Mouse (Mus musculus): ENCODE data around the gene Ighmbp2. TPM values are rescaled to one million over a fixed set of nuclear protein-coding genes. Genes with fewer than 3 reads are reported as not detected.

The Ighmbp2 gene
- polyA plus RNA-seq, 1 experiment from 2014 or later: 10.6 TPM

DNA sequence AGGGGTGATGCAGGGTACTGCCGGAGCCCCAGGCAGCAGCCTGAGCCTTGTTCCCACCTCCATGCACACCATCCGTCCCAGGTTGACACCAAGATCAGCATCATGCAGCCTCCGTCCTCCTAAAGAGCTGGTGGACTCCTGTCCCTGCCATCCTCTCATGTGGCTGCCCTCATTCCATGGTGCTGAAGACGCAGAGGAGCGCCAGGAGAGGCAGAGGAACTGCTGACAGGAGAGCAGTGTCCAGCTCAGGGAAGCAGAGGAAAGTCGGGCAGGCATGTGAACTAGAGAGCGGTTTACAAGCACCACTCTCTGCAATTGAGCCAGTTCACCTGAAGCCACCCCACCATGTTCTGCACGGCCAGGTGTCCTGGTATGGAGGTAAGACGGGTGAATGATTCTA is 9.5 kb downstream of the Ighmbp2 start:
- Histone ChIP-seq H3K9ac (replicated peaks) (no peak overlapping the region), H3K27me3 (replicated peaks) (no peaks in the 10 kb centered on the region), H3K4me1 (no peaks in the 10 kb centered on the region), H3K27ac (replicated peaks) (no peak overlapping the region), H3K9me3 (replicated peaks) (no peaks in the 10 kb centered on the region), H3K36me3 (peaks cover 94% of the 10 kb centered on the region), H3K4me3 (replicated peaks) (no peak overlapping the region), H3K4me2 (no peak overlapping the region)
- WGBS: 94% methylated on average over 9 of the region's 9 CpGs
- no peak for ATAC-seq (ENCODE audit: low FRiP score)

DNA sequence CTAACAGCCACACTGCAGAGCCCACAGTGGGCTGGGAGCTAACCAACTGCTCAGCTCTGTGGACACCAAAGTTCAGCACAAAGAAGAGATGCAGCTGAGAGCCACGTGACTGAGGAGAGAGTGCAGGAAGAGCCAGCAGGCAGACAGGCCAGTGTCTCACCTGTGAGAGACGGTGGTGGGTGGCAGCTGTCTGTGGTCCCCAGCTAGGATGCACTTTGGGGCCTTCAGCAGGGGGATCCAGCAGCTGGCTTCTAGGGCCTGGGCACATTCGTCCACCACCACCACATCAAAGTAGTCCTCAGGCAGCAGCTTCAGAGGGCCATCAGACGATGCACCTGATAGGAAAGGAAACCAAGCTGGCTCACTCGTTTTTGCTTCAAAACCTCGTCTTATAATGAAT is 11.5 kb downstream of the Ighmbp2 start:
- no peaks in the 10 kb centered on the region for H3K4me1 ChIP-seq
- WGBS: 93% methylated on average over 6 of the region's 6 CpGs
- H3K36me3 ChIP-seq: peaks cover 95% of the 10 kb centered on the region
- H3K9ac ChIP-seq (replicated peaks): no peak overlapping the region
- H3K9me3 ChIP-seq (replicated peaks): no peaks in the 10 kb centered on the region
- no peak for ATAC-seq (ENCODE audit: low FRiP score)
- no peak overlapping the region for H3K27ac ChIP-seq (replicated peaks)
- no peaks in the 10 kb centered on the region for H3K27me3 ChIP-seq (replicated peaks)
- no peak overlapping the region for H3K4me3 ChIP-seq (replicated peaks)
- H3K4me2 ChIP-seq: no peak overlapping the region

DNA sequence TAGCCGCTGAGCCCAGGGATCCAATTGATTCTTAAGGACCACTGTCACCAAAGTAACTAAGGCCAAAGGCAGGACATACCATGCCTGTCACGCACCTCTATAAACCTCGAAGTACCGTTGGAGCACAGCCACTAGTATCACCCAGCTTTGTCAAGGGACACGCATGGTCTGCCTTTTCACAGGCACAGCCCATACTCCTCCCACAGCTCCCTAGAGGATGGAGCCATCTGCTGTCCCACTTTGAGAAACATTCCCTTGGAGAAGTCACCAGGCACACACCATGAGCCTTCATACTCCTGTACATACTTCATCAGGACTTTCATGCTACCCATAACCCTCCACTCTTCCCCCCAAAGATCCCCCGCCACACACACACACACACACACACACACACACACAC is 13.0 kb downstream of the Ighmbp2 start:
- H3K4me2 ChIP-seq: no peak overlapping the region
- ATAC-seq (ENCODE audit: low FRiP score): no peak
- WGBS: 96% methylated on average over 6 of the region's 6 CpGs
- H3K9ac ChIP-seq (replicated peaks): no peak overlapping the region
- peaks cover 96% of the 10 kb centered on the region for H3K36me3 ChIP-seq
- no peak overlapping the region for H3K27ac ChIP-seq (replicated peaks)
- H3K4me3 ChIP-seq (replicated peaks): no peak overlapping the region
- no peaks in the 10 kb centered on the region for H3K4me1 ChIP-seq
- H3K9me3 ChIP-seq (replicated peaks): no peaks in the 10 kb centered on the region
- no peaks in the 10 kb centered on the region for H3K27me3 ChIP-seq (replicated peaks)

DNA sequence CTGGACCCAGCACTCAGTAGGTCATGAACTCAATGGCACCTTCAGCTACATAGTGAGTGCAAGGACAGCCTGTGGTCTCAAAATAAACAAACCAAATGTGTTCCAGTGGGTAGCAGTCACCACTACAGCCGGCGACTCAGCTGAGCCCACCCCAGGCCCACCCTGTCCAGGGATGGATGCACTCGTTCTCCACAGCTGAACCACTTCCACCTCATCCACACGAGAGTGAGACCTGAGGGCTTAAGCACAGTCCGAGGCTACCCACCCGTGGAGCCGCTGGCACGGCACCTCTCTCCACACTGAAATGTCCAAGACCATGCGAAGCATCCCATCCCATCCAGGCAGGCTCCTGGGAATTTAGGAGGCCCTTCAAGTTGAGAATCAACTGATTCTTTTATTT is 13.5 kb downstream of the Ighmbp2 start:
- H3K36me3 ChIP-seq: peaks cover 96% of the 10 kb centered on the region
- no peak for ATAC-seq (ENCODE audit: low FRiP score)
- 93% methylated on average over 9 of the region's 9 CpGs for WGBS

DNA sequence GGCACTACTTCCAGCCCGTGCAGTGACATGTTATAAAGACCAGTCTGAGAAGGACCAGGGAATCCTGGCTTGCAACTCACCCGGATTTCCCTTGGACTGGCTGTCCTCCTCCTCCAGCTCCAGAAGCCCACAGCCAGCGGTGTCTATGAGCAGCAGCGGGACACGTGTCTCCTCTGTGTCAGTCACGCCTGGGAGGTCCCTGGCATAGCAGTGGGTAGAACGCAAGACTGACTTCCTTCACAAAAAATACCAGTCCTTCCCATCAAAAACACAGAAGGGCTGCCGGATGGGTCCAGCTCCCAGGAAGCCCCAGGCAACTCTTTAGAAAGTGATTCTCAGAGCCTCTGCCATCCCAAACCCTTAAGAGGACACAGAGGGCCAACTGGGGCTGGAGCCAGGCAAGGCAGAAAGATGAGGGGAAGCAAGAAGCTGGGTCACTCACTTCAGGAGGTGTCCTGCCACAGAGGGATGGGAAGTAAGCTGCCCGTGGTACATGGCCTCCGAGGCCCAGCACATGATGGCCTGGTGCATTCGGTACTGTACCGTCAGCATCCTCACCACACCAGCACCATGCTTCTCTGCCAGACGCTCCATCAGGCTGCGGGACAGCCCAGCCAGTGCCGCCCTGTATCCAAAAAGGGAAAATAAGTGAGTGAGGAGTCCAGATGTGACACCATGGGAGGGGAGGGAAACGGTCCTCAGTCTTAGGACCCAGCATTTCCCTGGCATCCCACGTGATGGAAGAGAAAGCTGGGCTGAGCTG is 14.4 kb downstream of the Ighmbp2 start:
- no peaks in the 10 kb centered on the region for H3K9me3 ChIP-seq (replicated peaks)
- peaks cover 96% of the 10 kb centered on the region for H3K36me3 ChIP-seq
- no peaks in the 10 kb centered on the region for H3K27me3 ChIP-seq (replicated peaks)
- no peak overlapping the region for H3K4me2 ChIP-seq
- H3K27ac ChIP-seq (replicated peaks): no peak overlapping the region
- no peak overlapping the region for H3K9ac ChIP-seq (replicated peaks)
- H3K4me1 ChIP-seq: no peaks in the 10 kb centered on the region
- H3K4me3 ChIP-seq (replicated peaks): no peak overlapping the region
- WGBS: 96% methylated on average over 17 of the region's 17 CpGs
- no peak for ATAC-seq (ENCODE audit: low FRiP score)

More for the DNA sequence above, 13.5 kb downstream of the Ighmbp2 start:
- Histone ChIP-seq H3K4me2 (no peak overlapping the region), H3K27ac (replicated peaks) (no peak overlapping the region), H3K9ac (replicated peaks) (no peak overlapping the region), H3K27me3 (replicated peaks) (no peaks in the 10 kb centered on the region), H3K9me3 (replicated peaks) (no peaks in the 10 kb centered on the region), H3K4me1 (no peaks in the 10 kb centered on the region), H3K4me3 (replicated peaks) (no peak overlapping the region)

DNA sequence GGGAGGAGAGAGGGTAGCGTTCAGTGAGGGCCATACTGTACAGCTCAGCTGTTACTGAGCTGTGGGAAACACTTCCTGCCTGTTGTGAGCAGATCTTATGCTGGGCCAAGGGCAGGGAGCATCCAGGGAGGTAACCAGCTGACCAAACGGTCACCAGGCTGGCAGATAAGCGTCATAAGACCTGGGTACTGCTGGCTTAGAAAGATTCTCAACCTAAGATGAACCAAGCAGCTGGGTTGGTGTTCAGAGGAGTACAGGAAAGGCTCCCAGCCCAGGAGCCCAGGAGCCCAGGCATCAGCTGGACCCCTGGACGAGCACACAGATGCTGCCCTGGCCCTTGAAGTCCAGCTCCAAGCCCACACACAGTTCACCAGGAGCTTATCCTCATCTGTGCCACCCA is 15.5 kb downstream of the Ighmbp2 start:
- H3K36me3 ChIP-seq: peaks cover 88% of the 10 kb centered on the region

DNA sequence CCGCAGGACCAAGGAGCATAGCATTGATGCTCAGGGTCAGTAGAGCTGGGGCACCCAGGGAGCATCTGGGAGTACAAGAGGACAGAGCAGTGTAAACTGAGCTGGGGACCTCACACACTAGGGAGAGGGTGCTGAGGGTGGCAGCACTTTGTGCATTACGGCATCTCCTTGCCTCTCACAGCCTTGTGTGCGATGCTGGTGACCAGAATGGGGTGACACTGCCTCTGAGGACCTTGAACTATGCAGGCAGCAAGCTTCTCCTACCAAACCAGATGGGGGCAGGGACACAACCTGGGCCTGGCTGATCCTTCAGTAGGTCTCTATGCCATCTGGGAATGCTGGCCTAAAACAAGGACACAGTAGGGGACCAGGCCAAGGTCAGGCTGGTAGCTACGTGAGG is 16.1 kb downstream of the Ighmbp2 start:
- Histone ChIP-seq H3K27ac (replicated peaks) (no peak overlapping the region), H3K27me3 (replicated peaks) (no peaks in the 10 kb centered on the region), H3K9ac (replicated peaks) (no peak overlapping the region), H3K36me3 (peaks cover 88% of the 10 kb centered on the region), H3K9me3 (replicated peaks) (no peaks in the 10 kb centered on the region), H3K4me2 (no peak overlapping the region), H3K4me3 (replicated peaks) (no peak overlapping the region), H3K4me1 (no peaks in the 10 kb centered on the region)
- ATAC-seq (ENCODE audit: low FRiP score): no peak
- 93% methylated on average over 4 of the region's 4 CpGs for WGBS

More for the DNA sequence above, 15.5 kb downstream of the Ighmbp2 start:
- 93% methylated on average over 4 of the region's 4 CpGs for WGBS
- no peak overlapping the region for H3K4me3 ChIP-seq (replicated peaks)
- no peak overlapping the region for H3K9ac ChIP-seq (replicated peaks)
- H3K27me3 ChIP-seq (replicated peaks): no peaks in the 10 kb centered on the region
- no peak overlapping the region for H3K27ac ChIP-seq (replicated peaks)
- no peaks in the 10 kb centered on the region for H3K9me3 ChIP-seq (replicated peaks)
- H3K4me2 ChIP-seq: no peak overlapping the region
- ATAC-seq (ENCODE audit: low FRiP score): no peak
- H3K4me1 ChIP-seq: no peaks in the 10 kb centered on the region

DNA sequence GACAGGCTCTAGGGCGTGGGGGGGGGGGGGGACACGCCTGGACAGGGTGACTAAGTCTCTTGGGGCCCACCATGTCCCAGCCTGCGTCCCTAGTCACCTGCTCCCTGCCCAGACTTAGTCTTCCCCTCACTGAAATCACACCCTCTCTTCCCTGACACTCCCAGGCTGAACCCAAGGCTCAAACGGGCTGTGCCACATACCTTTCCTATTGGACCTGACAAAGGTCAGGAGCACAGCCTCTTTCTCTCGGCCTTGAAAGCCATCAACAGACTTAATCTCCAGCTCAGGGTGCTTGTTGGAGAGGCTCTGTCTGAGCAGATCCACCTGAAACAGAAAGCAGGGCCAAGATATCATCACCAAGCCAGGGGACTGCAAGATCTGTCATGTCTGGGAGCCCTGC is 16.7 kb downstream of the Ighmbp2 start:
- Histone ChIP-seq H3K36me3 (peaks cover 90% of the 10 kb centered on the region), H3K4me3 (replicated peaks) (no peak overlapping the region), H3K9me3 (replicated peaks) (no peaks in the 10 kb centered on the region), H3K27me3 (replicated peaks) (no peaks in the 10 kb centered on the region), H3K4me2 (no peak overlapping the region), H3K4me1 (no peaks in the 10 kb centered on the region), H3K27ac (replicated peaks) (no peak overlapping the region), H3K9ac (replicated peaks) (no peak overlapping the region)
- ATAC-seq (ENCODE audit: low FRiP score): no peak
- WGBS: 93% methylated on average over 5 of the region's 5 CpGs

DNA sequence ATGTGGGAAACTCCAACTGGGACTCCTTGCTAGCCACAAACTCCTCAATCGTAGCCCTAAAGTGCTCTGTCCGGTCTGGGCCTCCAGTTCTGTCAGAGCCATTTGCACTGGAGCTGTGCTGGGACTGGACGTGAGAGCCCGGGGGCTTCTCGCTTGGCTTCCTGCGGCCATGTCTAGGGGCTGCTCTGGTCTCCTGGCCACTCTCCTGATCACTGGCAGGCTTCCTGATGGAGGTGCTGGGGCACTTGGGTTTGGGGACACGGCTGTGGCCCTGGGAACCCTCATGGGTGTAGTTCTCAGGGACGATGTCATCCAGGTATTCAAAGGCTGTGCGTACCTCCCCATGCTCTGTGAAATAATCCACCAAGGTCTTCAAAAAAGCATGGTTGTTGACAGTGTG is 17.6 kb downstream of the Ighmbp2 start:
- Histone ChIP-seq H3K4me2 (no peak overlapping the region), H3K27ac (replicated peaks) (no peak overlapping the region), H3K4me1 (no peaks in the 10 kb centered on the region), H3K9ac (replicated peaks) (no peak overlapping the region), H3K27me3 (replicated peaks) (no peaks in the 10 kb centered on the region), H3K36me3 (peaks cover 90% of the 10 kb centered on the region), H3K9me3 (replicated peaks) (no peaks in the 10 kb centered on the region), H3K4me3 (replicated peaks) (no peak overlapping the region)
- no peak for ATAC-seq (ENCODE audit: low FRiP score)
- WGBS: 96% methylated on average over 9 of the region's 9 CpGs

DNA sequence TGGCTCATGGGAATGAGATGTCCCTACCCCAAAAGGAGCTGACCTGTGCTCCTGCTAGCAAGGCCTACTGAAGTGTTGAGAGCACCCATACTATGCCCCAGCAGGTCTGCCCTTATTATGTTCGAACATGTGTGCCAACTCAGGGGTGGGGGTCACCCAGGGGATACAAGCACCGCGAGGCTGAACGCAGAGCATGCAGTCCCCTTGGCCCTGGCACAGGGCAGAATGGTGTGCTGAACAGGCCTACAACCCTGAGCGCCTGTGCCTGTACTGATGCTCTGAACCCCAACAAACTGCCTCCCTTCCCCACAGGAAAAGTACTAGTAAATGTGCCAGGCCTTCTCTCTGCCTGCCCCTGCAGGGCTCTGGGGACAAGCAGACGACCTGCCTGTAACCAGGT is 18.5 kb downstream of the Ighmbp2 start:
- Histone ChIP-seq H3K4me3 (replicated peaks) (no peak overlapping the region), H3K27ac (replicated peaks) (no peak overlapping the region), H3K9me3 (replicated peaks) (no peaks in the 10 kb centered on the region), H3K9ac (replicated peaks) (no peak overlapping the region), H3K27me3 (replicated peaks) (no peaks in the 10 kb centered on the region), H3K4me1 (no peaks in the 10 kb centered on the region), H3K36me3 (peaks cover 90% of the 10 kb centered on the region), H3K4me2 (no peak overlapping the region)
- no peak for ATAC-seq (ENCODE audit: low FRiP score)
- 97% methylated on average over 6 of the region's 6 CpGs for WGBS

DNA sequence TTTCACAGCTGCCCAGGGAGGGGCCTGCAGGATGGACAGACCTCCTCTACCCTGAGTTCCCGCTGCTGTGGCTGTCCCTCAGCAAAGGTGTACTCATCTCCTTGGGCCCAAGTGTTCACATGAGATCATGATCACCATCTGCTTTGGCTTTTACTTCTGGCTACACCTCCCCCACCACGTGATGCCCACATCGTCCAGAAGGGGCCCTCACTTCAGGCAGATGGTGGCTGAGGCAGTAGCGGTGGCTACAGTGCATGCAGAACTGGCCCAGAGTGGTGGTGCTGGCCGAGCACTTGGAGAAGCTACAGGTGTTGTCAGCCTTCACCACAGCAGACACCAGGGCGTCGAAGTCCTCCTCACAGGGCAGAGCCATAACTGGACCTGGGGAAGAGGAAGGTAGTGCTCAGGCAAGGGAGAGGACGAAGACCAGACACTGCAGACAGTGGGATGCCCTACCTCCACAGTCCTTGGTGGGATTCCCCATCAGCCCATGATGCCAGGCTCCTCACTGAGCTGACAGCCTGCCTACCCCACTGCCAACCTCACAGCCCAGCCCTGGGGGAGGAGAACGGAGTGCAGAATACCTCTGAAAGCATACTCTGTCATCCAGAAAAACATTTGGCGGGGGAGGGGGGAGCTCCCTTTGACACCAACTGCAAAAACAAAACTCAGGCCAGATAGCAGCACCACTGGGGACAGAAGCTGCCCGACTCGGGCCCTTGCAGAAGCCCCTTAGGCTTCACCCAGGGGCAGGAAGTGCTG is 20.9 kb downstream of the Ighmbp2 start:
- Histone ChIP-seq H3K27me3 (replicated peaks) (no peaks in the 10 kb centered on the region), H3K36me3 (peaks cover 67% of the 10 kb centered on the region), H3K9me3 (replicated peaks) (no peaks in the 10 kb centered on the region), H3K4me3 (replicated peaks) (no peak overlapping the region), H3K27ac (replicated peaks) (no peak overlapping the region), H3K4me2 (no peak overlapping the region), H3K9ac (replicated peaks) (no peak overlapping the region), H3K4me1 (no peaks in the 10 kb centered on the region)
- 89% methylated on average over 12 of the region's 12 CpGs for WGBS
- no peak for ATAC-seq (ENCODE audit: low FRiP score)

DNA sequence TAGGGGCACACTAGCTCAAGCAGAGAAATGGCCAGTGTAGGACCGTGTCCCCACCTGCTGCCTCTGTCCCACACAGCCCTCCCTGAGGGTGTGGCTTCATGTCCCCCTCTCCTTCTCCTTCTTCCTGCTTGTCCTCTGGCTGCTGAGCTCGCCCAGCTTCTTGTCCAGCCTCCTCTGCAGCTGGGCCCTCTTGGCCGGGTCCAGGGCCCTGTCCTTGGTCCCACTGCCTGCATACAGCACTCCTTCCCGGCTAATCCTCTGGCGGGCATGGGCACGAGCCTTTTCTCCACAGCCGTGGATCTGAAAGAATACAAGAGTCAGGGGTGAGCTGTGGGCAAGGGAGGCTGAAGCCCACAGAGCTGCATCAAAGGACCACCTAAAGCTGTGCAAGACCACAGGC is 21.5 kb downstream of the Ighmbp2 start:
- H3K36me3 ChIP-seq: peaks cover 60% of the 10 kb centered on the region
- no peak overlapping the region for H3K27ac ChIP-seq (replicated peaks)
- no peaks in the 10 kb centered on the region for H3K9me3 ChIP-seq (replicated peaks)
- 97% methylated on average over 7 of the region's 7 CpGs for WGBS
- H3K4me3 ChIP-seq (replicated peaks): no peak overlapping the region
- no peak overlapping the region for H3K9ac ChIP-seq (replicated peaks)
- H3K4me1 ChIP-seq: no peaks in the 10 kb centered on the region
- H3K4me2 ChIP-seq: no peak overlapping the region
- ATAC-seq (ENCODE audit: low FRiP score): no peak
- no peaks in the 10 kb centered on the region for H3K27me3 ChIP-seq (replicated peaks)
